Mouse (Mus musculus): ENCODE data around the gene Cd84.
A peak's percentile ranks its signal among the peaks of the same experiment; 100 is the strongest.
"Not testable (repeated sequence)": the region's sequence is repeated elsewhere in the genome, so short reads cannot be mapped to it uniquely, and the experiment has no call there.

Cd84 gene

DNA sequence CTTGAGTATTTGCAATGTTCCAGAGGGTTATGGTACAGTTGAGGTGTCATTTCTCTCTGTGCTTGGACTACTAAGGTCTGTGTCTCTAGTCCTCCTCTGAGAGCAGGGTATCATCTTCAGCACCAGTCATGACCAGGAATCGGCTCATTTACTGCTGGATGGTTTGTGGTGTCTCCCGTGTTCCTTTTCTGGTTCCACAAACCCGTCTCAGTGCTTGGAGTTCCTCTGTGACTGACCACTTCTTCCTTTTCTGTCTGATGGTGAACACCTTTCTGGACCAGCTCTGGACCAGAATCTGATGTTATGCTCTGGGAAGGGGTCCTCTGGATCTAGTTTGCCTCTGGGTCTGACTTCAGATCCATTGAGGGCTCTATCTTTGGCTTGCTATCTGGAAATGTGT, at the start of gene Cd84:
TSS of gene Cd84 (plus strand) at position 210 of the 400 bp plus-strand sequence.
- no peak for DNase-seq (ENCODE audit: low spot score in 2 of 2)

DNA sequence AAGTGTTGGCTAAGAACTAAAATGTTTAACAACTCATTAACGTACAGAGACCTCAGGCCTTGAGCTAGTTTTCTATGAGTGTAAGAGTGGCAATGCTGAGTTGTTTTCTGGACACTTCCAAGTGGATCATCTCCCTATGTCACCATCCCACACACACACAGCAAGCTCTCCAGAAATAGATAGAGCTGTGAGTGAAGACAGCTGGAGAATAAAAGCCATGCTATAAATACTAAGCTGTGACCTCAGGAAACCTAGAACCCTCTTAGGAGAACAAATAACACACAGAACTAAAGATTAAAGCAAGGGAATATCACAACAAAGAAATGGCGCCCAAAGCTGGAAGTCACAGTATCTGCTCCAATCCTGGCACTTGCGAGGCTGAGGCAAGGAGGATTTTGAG, 48.0 kb upstream of the Cd84 start:
- DNase-seq (ENCODE audit: low spot score in 2 of 2): no peak

DNA sequence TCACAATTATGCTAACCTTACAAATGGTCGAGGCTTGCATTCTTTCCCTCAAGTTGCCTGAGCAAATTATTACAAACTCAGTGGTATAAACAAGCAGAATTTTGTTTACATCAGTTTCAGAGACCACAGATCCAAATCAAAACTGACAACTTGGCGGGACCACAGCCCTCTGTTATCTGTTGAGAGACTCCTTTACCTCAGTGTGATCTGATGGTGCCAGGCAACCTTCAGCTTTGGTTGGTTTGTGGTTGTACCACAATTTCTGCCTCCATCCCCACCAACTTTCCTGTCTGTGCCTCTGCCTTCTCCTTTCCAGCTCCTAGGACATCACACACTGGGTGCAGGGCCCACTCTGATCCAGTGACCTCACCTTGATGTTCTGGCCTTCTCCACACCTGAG, 43.3 kb upstream of the Cd84 start:
- DNase-seq (ENCODE audit: low spot score in 2 of 2): no peak

DNA sequence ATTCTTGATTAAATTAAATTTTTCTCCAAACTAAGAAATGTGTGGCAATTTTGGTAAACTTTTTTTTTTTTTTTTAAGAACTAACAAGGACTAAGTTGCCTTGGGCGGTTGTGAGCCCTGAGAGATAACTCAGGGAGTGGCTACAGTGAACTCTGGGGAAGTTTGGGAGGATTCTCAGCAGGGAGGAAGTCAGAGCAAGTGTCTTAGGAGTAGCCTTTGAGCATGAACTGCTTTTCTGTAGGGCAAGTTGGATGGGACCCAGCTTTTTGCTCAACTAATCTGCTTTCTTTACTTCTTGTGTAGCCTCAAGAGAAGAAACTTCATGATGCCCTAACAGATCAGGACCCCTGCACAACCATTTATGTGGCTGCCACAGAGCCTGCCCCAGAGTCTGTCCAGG, 41.7 kb upstream of the Cd84 start:
- no peak for DNase-seq (ENCODE audit: low spot score in 2 of 2)

DNA sequence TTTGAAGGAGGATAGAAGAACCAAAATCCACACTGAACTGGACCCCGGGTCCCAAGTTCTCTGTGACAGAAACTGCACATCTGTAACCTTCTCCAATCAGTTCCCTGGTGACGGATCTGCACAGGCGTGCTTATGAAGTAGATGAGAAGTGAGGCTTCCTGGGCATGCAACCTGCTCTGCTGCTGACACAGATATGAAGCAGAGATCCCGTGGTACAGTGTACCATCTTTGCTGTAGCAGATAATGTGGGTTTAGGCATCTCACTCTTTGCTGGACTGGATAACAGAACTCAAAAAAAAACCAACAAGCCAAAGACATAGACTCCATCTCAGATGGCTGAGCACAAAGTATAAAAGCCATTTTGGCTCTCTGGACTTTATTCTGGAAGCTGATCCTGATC, 39.8 kb upstream of the Cd84 start:
- no peak for DNase-seq (ENCODE audit: low spot score in 2 of 2)

DNA sequence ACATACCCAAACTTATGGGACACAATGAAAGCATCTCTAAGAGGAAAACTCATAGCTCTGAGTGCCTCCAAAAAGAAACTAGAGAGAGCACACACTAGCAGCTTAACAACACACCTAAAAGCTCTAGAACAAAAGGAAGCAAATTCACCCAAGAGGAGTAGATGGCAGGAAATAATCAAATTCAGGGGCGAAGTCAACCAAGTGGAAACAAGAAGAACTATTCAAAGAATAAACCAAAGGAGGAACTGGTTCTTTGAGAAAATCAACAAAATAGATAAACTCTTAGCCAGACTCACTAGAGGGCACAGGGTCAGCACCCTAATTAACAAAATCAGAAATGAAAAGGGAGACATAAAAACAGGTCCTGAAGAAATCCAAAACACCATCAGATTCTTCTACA, 28.4 kb upstream of the Cd84 start:
- DNase-seq (ENCODE audit: low spot score in 2 of 2): not testable (repeated sequence)

DNA sequence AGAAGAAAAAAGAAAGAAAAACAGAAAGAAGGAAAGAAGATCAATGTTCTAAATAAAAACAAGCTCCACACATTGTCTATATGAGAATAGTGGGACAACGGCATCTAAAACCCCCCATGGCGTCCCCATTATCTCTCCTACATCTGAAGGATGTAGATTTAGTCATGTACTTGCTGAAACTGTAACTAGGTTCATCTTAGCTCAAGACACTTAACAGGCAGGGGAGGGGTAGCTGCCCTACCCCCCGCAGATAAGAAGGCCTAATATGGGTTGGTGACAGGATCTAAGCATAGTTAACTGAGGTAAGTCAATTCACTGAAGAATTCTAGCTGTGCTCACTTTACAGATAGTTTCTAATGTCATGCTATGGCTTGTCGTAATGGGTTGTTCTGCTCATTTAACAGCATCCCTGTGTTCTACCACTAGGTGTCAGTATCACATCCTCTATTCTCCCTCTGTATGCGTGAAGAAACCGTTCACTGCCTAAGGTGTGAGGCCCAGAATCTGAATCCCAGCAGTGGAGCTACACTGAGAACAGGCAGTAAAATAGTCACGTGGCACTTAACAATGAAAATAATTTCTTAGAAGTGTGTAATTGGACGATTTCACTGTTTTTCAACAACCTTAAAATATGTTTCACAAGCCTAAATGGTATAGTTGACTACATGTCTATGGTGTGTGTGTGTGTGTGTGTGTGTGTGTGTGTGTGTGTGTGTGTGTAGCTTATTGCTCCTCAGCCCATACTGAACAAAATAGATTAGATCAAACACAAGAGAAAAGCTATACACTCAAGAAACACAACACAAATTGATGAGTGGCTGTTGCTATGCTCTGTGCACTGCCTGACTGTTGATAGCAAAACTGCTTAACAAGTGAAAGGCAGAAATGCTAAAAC, 23.7 kb upstream of the Cd84 start:
- peak in 1 of 2 experiments; percentile 26 for DNase-seq (ENCODE audit: low spot score in 2 of 2)

DNA sequence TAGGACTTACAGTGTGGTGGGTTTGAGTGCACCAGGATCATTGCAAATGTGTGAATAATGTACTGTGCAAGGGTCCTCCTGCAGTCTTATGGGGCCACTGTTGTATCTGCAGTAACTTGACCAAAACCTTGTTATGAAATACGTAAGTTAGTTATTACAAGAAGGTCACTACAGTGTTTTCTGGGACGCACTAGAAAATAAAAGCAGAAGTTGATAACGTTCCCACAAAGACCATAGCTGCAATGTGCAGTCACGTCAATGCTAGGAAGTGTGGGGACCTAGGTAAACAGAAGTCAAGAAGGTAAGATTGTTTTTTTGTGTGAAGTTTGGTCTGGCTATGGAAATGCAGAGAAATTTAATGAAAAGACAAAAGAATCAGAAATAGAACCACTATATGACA, 22.5 kb upstream of the Cd84 start:
- DNase-seq (ENCODE audit: low spot score in 2 of 2): no peak

DNA sequence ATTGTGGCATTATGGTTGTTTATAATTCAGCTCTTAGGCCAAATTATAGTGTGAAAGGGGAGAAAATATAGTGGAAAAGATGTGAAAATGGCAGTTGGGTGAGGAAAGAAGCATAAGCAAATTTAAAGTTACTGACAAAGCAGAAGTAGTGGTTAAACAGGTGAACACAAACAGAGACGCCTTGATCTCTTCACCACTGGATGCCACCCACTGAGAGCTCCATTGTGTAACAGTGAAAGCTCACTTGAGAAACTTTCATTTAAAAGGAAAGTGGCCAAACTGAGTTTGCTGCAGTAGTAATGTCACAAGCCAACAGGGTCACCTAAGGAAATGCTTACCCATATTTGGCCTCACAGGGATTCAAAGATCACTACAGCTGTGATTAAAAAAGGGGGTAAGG, 18.2 kb upstream of the Cd84 start:
- no peak for DNase-seq (ENCODE audit: low spot score in 2 of 2)

DNA sequence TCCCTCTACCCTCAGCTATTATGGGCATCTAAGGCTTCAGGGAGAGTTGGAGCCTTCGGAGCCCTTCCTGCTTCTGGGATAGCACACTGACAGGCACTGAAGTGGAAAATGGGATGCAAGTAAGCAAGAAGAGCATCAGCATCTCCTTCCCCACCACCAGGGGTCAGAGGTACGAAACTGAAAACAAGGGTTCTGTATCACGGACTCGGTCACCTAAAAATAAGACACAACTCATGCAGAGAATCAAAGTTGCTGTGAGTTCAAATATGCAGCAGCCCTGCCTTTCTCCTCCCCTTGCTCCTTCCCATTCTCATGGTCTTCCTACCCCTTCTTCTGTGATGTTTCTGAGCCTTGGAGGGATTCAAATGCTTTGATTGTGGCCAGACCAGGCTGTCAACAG, 14.0 kb upstream of the Cd84 start:
- no peak for DNase-seq (ENCODE audit: low spot score in 2 of 2)

DNA sequence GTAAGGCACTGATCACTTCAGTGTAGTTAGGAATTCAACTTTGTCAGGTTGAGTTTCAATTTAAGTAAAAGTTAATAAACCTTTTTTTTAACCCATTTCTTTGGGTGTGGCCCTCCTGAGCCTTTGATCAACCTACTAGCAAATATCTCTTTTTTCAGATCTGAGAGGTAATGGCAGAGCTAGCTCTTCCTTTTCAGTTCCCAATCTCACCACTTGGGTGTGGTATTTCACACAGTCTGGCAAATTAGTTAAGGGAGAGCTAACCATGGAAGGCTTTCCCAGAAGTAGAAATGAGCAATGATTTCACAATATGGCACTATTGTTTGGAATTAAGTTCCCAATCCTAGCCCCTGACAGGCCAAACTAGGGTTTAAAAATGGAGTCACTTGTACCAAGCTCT, 13.3 kb upstream of the Cd84 start:
- no peak for DNase-seq (ENCODE audit: low spot score in 2 of 2)

DNA sequence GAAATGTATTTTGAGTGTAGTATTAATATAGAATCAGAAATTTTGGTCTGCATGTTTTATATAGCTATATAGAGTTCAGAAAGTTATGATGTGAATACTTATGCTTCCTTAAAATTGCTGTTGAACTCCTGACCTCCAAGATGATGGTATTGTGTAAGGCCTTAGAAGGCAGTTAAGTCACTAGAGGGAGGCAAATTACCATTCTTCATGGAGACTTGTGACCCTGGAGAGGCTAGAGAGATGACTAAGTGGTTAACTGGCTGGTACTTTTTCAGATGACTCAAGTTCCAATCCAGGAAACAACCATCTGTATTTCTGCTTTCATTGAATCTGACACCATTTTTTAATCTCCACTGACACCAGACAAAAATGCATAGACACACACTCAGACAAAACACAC, 11.8 kb upstream of the Cd84 start:
- no peak for DNase-seq (ENCODE audit: low spot score in 2 of 2)

DNA sequence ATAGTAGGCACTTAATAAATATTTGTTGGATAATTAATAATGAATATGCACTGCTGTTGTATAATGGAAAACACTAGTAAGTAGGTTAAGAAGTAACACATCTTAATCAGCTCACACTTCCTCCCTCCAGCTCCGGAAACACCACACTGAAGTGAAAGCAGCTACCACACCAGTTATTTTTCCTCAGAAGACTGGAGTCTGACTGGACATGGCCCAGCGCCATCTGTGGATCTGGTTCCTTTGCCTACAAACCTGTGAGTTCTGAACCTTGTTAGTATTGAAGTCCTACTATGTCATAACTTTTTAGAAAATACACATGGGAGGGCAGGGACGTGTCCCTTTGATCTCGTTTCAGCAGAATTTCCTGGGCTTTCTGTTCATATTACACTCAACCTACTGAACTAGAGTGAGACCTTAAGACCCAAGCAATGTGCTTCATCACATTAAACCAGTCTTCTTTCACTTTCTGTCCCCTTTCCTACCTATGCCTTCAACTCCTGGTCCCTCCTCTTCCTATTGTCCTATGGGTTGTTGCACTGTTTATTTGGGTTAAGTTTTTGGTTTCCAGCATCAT, 1.0 kb downstream of the Cd84 start:
- peak; percentile 22 to 40 for DNase-seq (ENCODE audit: low spot score in 2 of 2)

DNA sequence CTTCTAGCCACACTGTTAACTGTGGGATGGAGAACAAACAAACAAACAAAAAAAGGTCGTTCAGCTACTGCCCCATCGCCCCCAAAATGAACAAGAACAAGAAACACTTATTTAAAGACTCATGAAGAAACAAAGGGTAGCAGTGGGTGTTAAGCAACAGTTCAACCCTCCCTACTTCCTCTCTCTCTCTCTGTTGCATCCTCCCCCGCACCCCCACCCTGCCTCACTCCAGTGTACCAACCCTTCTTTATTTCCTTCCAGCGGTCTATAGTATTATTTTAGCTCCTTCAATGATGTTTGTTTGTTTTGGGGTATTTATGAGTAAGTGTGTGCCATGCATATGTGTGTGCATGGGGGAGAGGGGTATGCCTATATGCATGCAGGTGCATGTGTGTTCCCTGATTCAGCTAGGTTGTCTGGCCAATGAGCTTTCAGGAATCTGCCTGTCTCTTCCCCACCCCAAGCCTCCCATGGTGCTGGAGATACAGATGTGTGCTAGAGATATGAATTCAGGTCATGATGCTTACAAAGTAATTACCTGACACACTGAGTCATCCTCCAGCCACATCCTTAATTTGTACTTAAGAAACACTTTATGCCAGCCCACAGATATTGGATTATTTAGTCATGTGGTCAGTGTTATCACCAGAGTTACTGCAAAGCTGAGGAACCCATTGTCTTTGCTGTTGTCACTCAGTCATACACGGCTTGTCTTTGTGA, 5.7 kb downstream of the Cd84 start:
- peak in 1 of 2 experiments; percentile 60 for DNase-seq (ENCODE audit: low spot score in 2 of 2)

DNA sequence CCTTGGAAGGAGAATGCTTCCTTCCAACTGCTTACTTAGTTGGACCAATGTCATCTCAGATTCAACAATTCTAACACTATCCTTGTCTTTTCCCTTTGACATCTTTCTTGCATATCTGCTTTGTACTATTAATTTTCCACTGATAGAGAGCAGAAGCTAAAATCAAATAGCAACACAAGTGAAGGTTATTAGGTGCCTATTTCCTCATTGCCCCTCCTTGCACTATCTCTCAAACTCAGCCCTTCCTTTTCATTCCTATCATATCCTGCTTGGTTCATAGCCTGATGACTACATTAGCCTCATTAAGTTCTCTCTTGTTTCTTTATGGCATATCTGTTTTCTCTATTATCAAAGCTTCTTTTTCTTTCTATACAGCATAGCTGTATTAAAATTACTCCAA, 8.7 kb downstream of the Cd84 start:
- no peak for DNase-seq (ENCODE audit: low spot score in 2 of 2)

DNA sequence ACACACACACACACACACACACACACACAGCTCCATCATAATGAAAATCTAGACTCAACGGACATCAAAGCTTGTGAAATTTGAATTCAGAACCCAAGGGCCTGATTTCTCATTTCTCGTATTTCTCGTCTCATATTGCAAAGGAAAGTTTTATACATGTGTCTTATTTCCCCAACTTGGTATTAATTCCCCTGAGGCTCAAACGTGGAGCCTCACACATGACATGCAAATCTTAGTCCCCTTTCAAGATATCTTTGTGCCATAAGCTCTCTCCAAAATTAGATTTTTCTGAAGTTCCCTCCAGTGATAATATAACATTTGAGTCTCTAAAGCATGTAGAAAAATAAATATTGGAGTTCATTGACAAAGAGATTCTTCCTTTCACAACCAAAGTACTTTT, 9.3 kb downstream of the Cd84 start:
- no peak for DNase-seq (ENCODE audit: low spot score in 2 of 2)

DNA sequence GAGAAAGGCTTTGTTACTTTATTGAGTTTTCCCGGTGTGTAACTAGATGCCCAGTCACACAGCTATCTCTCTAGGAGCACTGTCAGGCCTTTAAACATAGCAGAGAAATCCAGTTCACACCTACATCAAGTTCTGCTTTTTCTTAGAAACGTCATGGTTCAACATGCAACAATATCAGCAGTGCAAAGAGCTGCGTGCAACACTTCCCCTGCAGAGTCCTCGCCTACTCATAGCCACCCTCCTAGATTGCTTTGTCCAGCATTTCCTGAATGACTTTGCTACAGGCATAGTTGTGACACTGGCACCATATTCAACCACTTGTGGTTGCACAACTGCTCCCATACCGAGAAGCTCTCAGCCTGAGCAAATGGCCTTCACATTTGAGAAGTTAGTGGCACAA, 10.0 kb downstream of the Cd84 start:
- peak in 1 of 2 experiments; percentile 34 for DNase-seq (ENCODE audit: low spot score in 2 of 2)

DNA sequence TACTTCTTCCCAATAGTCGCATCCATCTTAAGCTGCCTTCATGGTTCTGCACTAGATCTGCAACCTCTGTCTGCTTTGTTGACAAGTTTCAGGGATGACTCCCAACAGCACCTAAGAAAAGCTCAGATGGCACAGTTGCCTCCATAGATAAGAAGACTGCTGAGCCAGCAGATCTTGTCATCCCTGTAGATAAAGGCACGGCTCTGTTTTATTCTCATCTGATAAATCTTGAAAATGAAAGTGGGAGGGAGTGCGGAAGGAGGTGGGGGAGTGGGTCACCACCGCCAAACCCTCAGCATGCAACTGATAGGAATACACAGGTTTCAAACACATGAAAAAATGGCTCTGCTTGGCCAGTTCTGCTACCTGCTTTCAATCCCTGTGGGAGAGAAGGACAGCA, 26.0 kb downstream of the Cd84 start:
- DNase-seq (ENCODE audit: low spot score in 2 of 2): no peak

DNA sequence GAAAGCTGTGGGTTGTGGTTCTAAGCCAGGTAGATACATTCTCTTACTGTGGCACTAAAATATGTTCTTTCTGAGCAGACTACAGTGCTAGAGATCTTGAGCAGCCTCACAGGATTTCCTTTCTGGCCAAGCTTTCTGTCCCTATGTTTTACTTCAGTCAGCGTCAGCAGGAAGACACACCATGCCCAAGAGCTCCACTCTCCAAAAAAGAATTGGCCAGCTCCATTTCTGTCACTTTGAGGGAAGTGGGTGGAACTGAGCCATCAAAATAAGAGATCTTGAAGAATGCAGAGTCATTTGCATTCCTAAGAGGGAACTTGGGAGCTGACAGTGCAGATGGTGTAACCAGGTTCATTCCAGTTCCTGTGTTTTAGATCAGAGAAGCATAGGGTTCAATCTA, 47.5 kb downstream of the Cd84 start:
- DNase-seq (ENCODE audit: low spot score in 2 of 2): no peak

DNA sequence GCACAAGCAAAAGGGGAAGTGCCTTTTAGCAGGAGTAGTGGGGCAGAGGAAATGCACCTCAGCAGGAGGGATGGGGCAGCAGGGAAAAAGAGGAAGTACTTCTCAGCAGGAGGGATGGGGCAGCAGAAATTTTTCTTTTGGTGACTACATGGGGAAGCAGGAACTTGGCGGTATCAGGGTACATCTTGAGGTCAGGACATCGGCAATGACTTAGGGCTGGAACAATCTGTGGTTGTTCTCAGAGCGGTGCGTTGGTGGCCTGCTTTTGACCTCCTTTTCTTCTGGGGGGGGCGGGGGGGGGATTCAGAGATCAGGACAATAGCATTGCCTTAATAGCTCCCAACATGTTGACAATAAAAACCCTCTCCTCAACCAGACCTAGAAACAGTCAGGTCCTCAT, 55.9 kb downstream of the Cd84 start, which contains the start of gene Gm10521:
TSS of gene Gm10521 (plus strand) at position 301 of the 400 bp plus-strand sequence.
- DNase-seq (ENCODE audit: low spot score in 2 of 2): not testable (repeated sequence)

DNA sequence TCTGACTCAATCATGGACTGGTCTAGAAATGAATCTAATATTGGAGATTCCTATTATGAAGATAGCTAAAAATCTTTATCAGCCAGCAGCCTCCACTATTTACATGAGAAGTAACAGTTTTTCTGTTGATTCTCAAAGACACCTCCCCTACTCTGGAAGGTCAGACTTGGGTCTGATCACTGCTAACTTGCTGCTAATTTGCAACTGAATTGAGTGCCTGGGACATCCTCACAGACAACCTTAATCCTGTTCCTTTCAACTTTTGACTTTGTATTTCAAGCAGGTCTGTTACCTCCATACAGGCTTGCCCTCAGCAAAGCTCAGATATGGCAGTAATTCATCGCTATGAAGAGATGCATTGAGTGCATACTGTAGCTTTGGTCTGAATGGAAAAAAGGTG, 64.5 kb downstream of the Cd84 start:
- DNase-seq (ENCODE audit: low spot score in 2 of 2): no peak

DNA sequence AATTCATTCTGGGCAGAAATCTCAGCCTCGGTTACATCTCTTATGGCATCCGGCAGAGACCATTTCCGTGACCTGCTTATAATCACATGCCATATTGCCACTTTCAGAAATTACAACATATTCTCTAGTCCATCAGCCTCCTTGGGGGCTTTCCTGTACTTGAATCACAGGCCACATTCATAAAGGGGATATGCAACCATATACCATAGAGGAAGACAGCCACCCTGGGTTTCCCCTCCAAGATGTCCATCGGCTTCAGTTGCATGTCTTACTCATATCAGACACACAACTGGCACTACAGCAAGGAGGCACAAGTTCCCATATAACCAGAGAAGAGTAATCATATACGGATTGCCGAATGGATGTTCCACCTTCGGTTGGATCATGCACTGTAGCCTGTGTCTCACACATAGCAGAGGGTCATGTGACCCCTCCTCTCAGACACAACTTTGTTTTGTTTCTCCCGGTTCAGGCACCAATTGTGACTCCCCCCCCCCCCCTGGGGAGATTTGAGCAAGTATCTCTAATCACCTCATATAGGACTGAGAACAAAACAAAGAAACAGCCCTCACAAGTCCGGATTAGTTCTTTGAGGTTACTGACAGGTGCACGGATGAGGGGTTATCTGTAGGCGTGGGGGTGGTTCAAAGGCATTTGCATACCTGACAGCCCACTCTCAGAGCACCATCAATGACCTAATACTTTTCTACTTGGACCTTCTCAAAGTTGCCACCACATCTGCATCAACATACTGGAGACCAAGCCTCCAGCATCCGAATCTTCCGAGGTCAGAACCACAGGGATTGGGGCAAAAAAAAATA, 76.4 kb downstream of the Cd84 start:
- peak in 1 of 2 experiments; percentile 39 for DNase-seq (ENCODE audit: low spot score in 2 of 2)
